Mouse (Mus musculus) layer of hippocampus, adult 18-20 months (tissue): ENCODE measurements around the gene Lix1. TPM values are rescaled to one million over a fixed set of nuclear protein-coding genes. Genes with fewer than 3 reads are reported as not detected.
A peak's percentile ranks its signal among the peaks of the same experiment; 100 is the strongest.
"Not testable (repeated sequence)": the region's sequence is repeated elsewhere in the genome, so short reads cannot be mapped to it uniquely, and the experiment has no call there.

Experiments used
- DNase-seq, 2 experiments: peaks; one replicate each; pipeline ENCODE4 v3.0.0; 2022; ENCODE audit warnings: low spot score in 2 of 2
- total RNA-seq, 2 experiments: library from RNA; stranded (reverse); gene quantifications; 2 replicates each; pipeline ENCODE4 v1.2.3; 2021

Gene Lix1
- total RNA-seq, 2 experiments from 2014 or later: 70.2 to 70.6 TPM

DNA sequence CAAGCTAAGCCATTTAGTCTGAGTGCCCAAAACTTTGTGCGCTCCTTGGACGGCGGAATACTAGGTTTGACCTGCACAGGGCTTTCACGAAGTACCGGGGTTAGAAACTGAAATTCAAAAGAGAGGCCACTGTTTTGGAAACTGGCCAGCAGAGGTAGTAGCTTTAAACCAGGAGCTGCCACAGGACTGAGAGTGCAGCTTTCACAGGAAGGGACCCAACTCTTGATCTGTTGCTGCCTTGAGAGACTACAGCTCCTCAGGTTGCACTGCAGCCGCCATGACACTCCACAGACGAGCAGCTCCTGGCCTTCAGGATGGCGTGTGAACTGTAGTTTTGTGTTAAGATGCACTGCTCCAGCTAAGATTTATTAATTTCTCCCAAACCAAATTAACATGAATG, 89.6 kb downstream of the Lix1 start:
- no peak for DNase-seq

- not testable (repeated sequence) for DNase-seq
These were observed 93.8 kb downstream of the Lix1 start for GRCm38 (mm10) chr17:17496234-17496633.

GRCm38 (mm10) chr17:17496730-17497129, 94.3 kb downstream of the Lix1 start:
- DNase-seq: no peak

- peak in 1 of 2 experiments; percentile 20 for DNase-seq
These were observed 96.4 kb downstream of the Lix1 start for GRCm38 (mm10) chr17:17498848-17499247.

- DNase-seq: peak in 1 of 2 experiments; percentile 21
These were observed 96.8 kb downstream of the Lix1 start for GRCm38 (mm10) chr17:17499278-17499677.

- no peak for DNase-seq
These were observed 104.2 kb downstream of the Lix1 start for GRCm38 (mm10) chr17:17506677-17507076.

Other genes starting within 250 kb of the Lix1 start
- 10 to 100 TPM; 18.5 to 21.9 TPM for gene Riok2, start 28.4 kb upstream of the Lix1 start, total RNA-seq
- 10 to 100 TPM; 98.8 TPM for gene Lnpep, start 222.4 kb downstream of the Lix1 start, total RNA-seq